Comparison of ENCODE assay signal across 19 mouse cellular contexts in genomic region chr2:39157916-39158315, GRCm38 (mm10). TPM values are rescaled to one million over a fixed set of nuclear protein-coding genes. Genes with fewer than 3 reads are reported as not detected.
A peak's percentile ranks its signal among the peaks of the same experiment; 100 is the strongest.
DNase-seq lines count a peak whose midpoint lies in the region; ATAC-seq and TF ChIP-seq lines count a peak whose summit lies in the region.
"Had no signal": no experiment of that assay in that cellular context is flagged by ENCODE, and none has a peak within 500 bp of the region (broad histone marks: within the 10 kb centered on the region; RNA-seq: fewer than 3 reads in every experiment).

No protein-coding gene starts in this region.

- no peak for TF ChIP-seq EP300 in heart, adult 2 months (IDR thresholded peaks at IDR 0.05; ENCODE audit: insufficient read depth, low read depth, low read length)
- TF ChIP-seq EP300 in MEL (IDR thresholded peaks at IDR 0.05; ENCODE audit: low read depth in 1 of 2, low read length in 2 of 2), result no peak

- no peak overlapping the region for H3K9ac ChIP-seq in heart, embryonic 13.5 days
- H3K9ac ChIP-seq in heart, adult 2 months (ENCODE audit: low read depth, low read length), result no peak overlapping the region
- H3K9ac ChIP-seq in kidney, embryonic 14.5 days (ENCODE audit: low read depth, low read length), result no peak overlapping the region
- no peak overlapping the region for H3K9ac ChIP-seq in MEL (ENCODE audit: control insufficient read depth, low read depth, low read length, poor library complexity, severe bottlenecking)
- H3K9ac ChIP-seq: embryonic facial prominence, embryonic 15.5 days; midbrain, embryonic 13.5 days had no signal

- no peak for TF ChIP-seq CTCF in heart, adult 2 months (IDR thresholded peaks at IDR 0.05)
- no peak for TF ChIP-seq CTCF in MEL (IDR thresholded peaks at IDR 0.05 in 2 of 3, conservative IDR thresholded peaks at IDR 0.05 in 1 of 3; ENCODE audit: control insufficient read depth in 1 of 3, insufficient read depth in 1 of 3, low read depth in 2 of 3, low read length in 3 of 3, poor library complexity in 1 of 3, severe bottlenecking in 1 of 3)

- no peaks in the 10 kb centered on the region for H3K79me2 ChIP-seq in heart, adult 2 months (replicated peaks; ENCODE audit: control insufficient read depth, insufficient read depth, low read length)
- H3K79me2 ChIP-seq in MEL (ENCODE audit: control insufficient read depth, insufficient read depth, low read length, poor library complexity), result no peaks in the 10 kb centered on the region

- peaks cover 9% of the 10 kb centered on the region for H3K4me1 ChIP-seq in heart, embryonic 13.5 days
- peaks cover 1% of the 10 kb centered on the region for H3K4me1 ChIP-seq in heart, adult 2 months (ENCODE audit: control insufficient read depth, insufficient read depth, low read length)
- 0 out of 2 replicates have a peak, but pooled peaks cover 6% of the 10 kb centered on the region for H3K4me1 ChIP-seq in kidney, embryonic 14.5 days (ENCODE audit: control insufficient read depth, insufficient read depth, low read length)
- peaks cover 16 to 17% of the 10 kb centered on the region in 2 experiments for H3K4me1 ChIP-seq in MEL (ENCODE audit: control insufficient read depth in 1 of 2, insufficient read depth in 2 of 2, low read length in 2 of 2)
- H3K4me1 ChIP-seq: midbrain, embryonic 13.5 days had no signal

- H3K27me3 ChIP-seq in heart, embryonic 13.5 days (replicated peaks), result no peaks in the 10 kb centered on the region
- no peaks in the 10 kb centered on the region for H3K27me3 ChIP-seq in heart, adult 2 months (ENCODE audit: control insufficient read depth, insufficient read depth, low read length)
- no peaks in the 10 kb centered on the region for H3K27me3 ChIP-seq in kidney, embryonic 14.5 days (ENCODE audit: control insufficient read depth, insufficient read depth, low read length)
- H3K27me3 ChIP-seq in MEL (ENCODE audit: control insufficient read depth in 1 of 2, insufficient read depth in 2 of 2, low read length in 2 of 2), result no peaks in the 10 kb centered on the region
- H3K27me3 ChIP-seq: embryonic facial prominence, embryonic 15.5 days; midbrain, embryonic 13.5 days had no signal

- no peaks in the 10 kb centered on the region for H3K9me3 ChIP-seq in heart, embryonic 13.5 days
- no peaks in the 10 kb centered on the region for H3K9me3 ChIP-seq in kidney, embryonic 14.5 days (ENCODE audit: control insufficient read depth, low read length)
- H3K9me3 ChIP-seq in MEL (replicated peaks; ENCODE audit: insufficient read depth, low read length), result no peaks in the 10 kb centered on the region
- H3K9me3 ChIP-seq: embryonic facial prominence, embryonic 15.5 days; G1E; midbrain, embryonic 13.5 days had no signal

- no peak for ATAC-seq in heart, embryonic 13.5 days (ENCODE audit: extremely low read depth, insufficient number of reproducible peaks, low FRiP score, low TSS enrichment)
- no peak for ATAC-seq in kidney, embryonic 14.5 days (ENCODE audit: low FRiP score, low TSS enrichment)
- ATAC-seq: CD4-positive, CD25-positive, alpha-beta regulatory T cell, adult 4 months; midbrain, embryonic 13.5 days had no signal

- H3K4me3 ChIP-seq in heart, embryonic 13.5 days, result no peak overlapping the region
- H3K4me3 ChIP-seq in heart, adult 2 months, result no peak overlapping the region
- H3K4me3 ChIP-seq in kidney, embryonic 14.5 days (ENCODE audit: low read length), result no peak overlapping the region
- no peak overlapping the region for H3K4me3 ChIP-seq in MEL (ENCODE audit: control insufficient read depth in 1 of 2, insufficient read depth in 1 of 2, low read depth in 2 of 2, low read length in 2 of 2)
- H3K4me3 ChIP-seq: embryonic facial prominence, embryonic 15.5 days; midbrain, embryonic 13.5 days had no signal

- WGBS in heart, embryonic 13.5 days, result 58% methylated on average over 1 of the region's 1 CpGs
- 20% methylated on average over 1 of the region's 1 CpGs for WGBS in heart, adult 2 months
- WGBS in kidney, embryonic 14.5 days, result 69% methylated on average over 1 of the region's 1 CpGs

- intact Hi-C loops in heart, adult 2 months (cut with DNase I), result no loop called here

- DNase-seq in heart, adult 2 months, result no peak
- DNase-seq in kidney, postnatal 14 days, result peak; percentile 10
- DNase-seq in MEL (ENCODE audit: low read depth, low spot score), result no peak
- peak; percentile 48 for DNase-seq in NIH3T3 (ENCODE audit: low read depth)
- no peak for DNase-seq in cerebellum, postnatal 36 days
- DNase-seq: adrenal gland, postnatal 10 days; cerebellum, adult 8-10 months; heart, postnatal 4 days; kidney, adult 18-20 months; liver; lung, adult 18-20 months; thymus, postnatal 25 days had no signal

- TF ChIP-seq RAD21 in MEL (IDR thresholded peaks at IDR 0.05; ENCODE audit: low read depth, low read length), result no peak

- no peak overlapping the region for H3K4me2 ChIP-seq in heart, embryonic 13.5 days
- no peak overlapping the region for H3K4me2 ChIP-seq in kidney, embryonic 14.5 days (replicated peaks; ENCODE audit: low read depth, low read length)
- H3K4me2 ChIP-seq: embryonic facial prominence, embryonic 15.5 days; midbrain, embryonic 13.5 days had no signal

- TF ChIP-seq POLR2A in heart, adult 2 months (IDR thresholded peaks at IDR 0.05; ENCODE audit: insufficient read depth, low read depth, low read length), result no peak
- TF ChIP-seq POLR2A in MEL (IDR thresholded peaks at IDR 0.05; ENCODE audit: control insufficient read depth in 1 of 2, insufficient read depth in 1 of 2, low read depth in 1 of 2, low read length in 2 of 2, poor library complexity in 1 of 2), result no peak

- H3K36me3 ChIP-seq in heart, embryonic 13.5 days, result peaks cover 5% of the 10 kb centered on the region
- H3K36me3 ChIP-seq in heart, adult 2 months (ENCODE audit: control insufficient read depth, insufficient read depth, low read length), result peaks cover 3% of the 10 kb centered on the region; the same call in 1 of the 2 replicates
- H3K36me3 ChIP-seq in kidney, embryonic 14.5 days (ENCODE audit: control insufficient read depth, insufficient read depth, low read length), result no peaks in the 10 kb centered on the region; the same call in 1 of the 2 replicates
- peaks cover 0 to 25% of the 10 kb centered on the region in 2 experiments; a peak in 3 of 4 replicates for H3K36me3 ChIP-seq in MEL (ENCODE audit: control insufficient read depth in 1 of 2, insufficient read depth in 2 of 2, low read length in 2 of 2)
- H3K36me3 ChIP-seq: embryonic facial prominence, embryonic 15.5 days had no signal

- 0 out of 2 replicates have a peak overlapping the region, but pooled peaks have one; percentile 12 for H3K27ac ChIP-seq in heart, embryonic 13.5 days (replicated peaks)
- H3K27ac ChIP-seq in heart, adult 2 months, result no peak overlapping the region; the same call in 1 of the 2 replicates
- no peak overlapping the region for H3K27ac ChIP-seq in kidney, embryonic 14.5 days (ENCODE audit: low read depth, low read length)
- H3K27ac ChIP-seq in MEL (ENCODE audit: control insufficient read depth, low read depth, low read length), result no peak overlapping the region
- H3K27ac ChIP-seq: embryonic facial prominence, embryonic 15.5 days; macrophage; midbrain, embryonic 13.5 days had no signal

TF ChIP-seq in MEL, 35 proteins besides CTCF, POLR2A, EP300 and RAD21:
- TF ChIP-seq ETS1 (IDR thresholded peaks at IDR 0.05; ENCODE audit: low read depth, low read length) (peak; percentile 10; the same call in 1 of the 2 replicates), MEF2A (IDR thresholded peaks at IDR 0.05; ENCODE audit: extremely low read depth, insufficient replicate concordance, low read depth, low read length, poor library complexity, severe bottlenecking) (peak; percentile 86; the same call in 1 of the 2 replicates), SMC3 (IDR thresholded peaks at IDR 0.05; ENCODE audit: low read depth, low read length) (no peak)

RNA-seq across cellular contexts. Expression of gene Scai, which starts 32.6 kb away (rescaled TPM):
- 5.7 and 6.6 TPM in 2 replicates for polyA plus RNA-seq in heart, embryonic 13.5 days (2015; fragmentation: Nextera tagmentation; extraction: Ambion mirVana)
- total RNA-seq in heart, adult 2 months (2021), result 1 to 10 TPM; 2.9 to 4.1 TPM
- 1.4 and 2.4 TPM in 2 replicates for polyA plus RNA-seq in heart, adult 2 months (2012; rRNA removed)
- 10.7 and 14.1 TPM in 2 replicates for polyA plus RNA-seq in kidney, embryonic 14.5 days (2014; fragmentation: Nextera tagmentation; extraction: Ambion mirVana)
- 1.8 and 4.6 TPM in 2 replicates for total RNA-seq in MEL (2012; rRNA removed)
- 1 to 10 TPM in 1 of 2 experiments, not detected in 1; 4.6 TPM for polyA plus RNA-seq in MEL (2012; ENCODE audit: insufficient read depth in 1 of 2, insufficient read length in 2 of 2, low read depth in 1 of 2, low replicate concordance in 2 of 2, missing spikeins in 1 of 2)

Comparison
In these comparisons a context has a peak if more than half of its experiments do, and no peak if none do; other contexts are left out.
1. DNase-seq: peak in kidney, postnatal 14 days (single experiment) and NIH3T3 (single experiment); none in heart, adult 2 months (0 of 2), MEL (single experiment) and cerebellum, postnatal 36 days (0 of 2).